Mouse (Mus musculus) neutrophil, adult 5-6 weeks (primary cell): Measurements from ENCODE around the gene Lims1. TPM values are rescaled to one million over a fixed set of nuclear protein-coding genes. Genes with fewer than 3 reads are reported as not detected.

Experiments
- ATAC-seq: fragments of 151-379, 151-347 bp; 2 replicates; pipeline ENCODE4 v1.8.0; 2017; ENCODE audit warnings: mild to moderate bottlenecking, moderate TSS enrichment; ENCODE audit not compliant: insufficient number of reproducible peaks, poor library complexity, low FRiP score, severe bottlenecking; ENCODE audit errors: extremely low read depth
- total RNA-seq: library from RNA; stranded (forward); fragments of 200-1000 nt; gene quantifications from 2 replicates; pipeline ENCODE4 v1.2.3, GENCODE M21; 2017

Gene Lims1
- total RNA-seq, 1 experiment from 2014 or later: 61.9 TPM

DNA sequence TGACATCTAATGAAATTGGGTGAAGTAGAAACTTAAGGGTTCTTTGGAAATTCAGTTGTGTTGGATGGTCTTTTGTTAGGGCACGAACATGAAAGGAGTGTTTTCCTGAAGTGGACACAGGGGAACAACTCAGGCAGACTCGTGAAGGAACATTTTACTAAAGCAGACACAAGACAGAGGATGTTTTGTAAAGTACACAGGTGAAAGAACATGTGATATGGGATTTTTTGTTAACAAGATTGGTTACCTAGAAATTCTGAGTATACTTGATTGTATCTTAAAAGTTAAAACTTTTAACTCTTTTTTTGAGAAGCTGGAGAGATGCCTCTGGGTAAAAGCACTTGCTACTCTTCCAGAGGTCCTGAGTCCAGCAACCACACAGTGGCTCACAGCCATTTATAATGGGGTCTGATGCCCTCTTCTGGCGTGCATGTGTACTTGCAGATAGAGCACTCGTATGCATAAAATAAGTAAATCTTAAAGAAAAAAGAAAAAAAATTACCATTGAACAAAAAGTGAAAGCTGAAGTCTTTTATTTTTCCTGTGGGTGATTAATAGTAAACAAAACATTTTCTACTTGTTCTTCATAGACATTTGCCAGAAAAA, 54.4 kb downstream of the Lims1 start:
- peak; percentile 82 for ATAC-seq

DNA sequence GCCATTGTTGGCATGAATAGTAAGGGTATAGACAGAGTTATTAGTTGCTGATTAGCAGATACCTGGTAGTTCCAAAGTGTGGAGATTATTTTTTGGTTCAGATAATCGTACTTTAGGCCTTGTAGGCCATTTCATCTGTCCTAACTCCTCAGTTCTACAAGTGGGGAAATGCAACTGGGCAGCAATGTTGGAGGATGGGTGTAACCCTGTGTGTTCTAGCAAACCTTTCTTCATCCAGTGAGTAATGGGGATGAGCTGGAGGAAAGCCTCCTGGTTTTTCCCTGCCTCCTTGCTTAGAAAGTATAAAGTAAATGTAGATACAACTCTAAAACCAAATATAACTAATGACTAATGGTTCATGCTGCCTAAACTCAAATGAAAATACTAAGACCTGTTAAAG, 55.1 kb downstream of the Lims1 start:
- ATAC-seq: no peak

DNA sequence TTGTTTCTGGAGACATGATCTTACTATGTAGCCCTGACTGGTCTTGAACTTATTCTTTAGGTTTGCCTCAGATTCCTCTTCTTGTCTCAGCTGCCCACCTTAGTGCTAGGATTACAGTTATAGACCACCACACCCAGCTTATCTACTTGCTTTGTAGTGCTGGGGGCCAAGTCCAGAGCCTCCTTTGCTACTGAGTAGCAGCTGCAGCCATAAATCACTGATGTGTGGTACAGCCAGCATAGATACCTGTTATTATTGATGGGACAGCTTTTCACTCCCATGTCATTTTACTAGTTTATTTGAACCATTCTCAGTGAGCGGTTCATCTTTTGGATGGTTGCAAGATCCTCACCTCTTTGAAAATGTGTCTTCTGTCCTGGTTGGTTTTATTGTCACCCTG, 56.4 kb downstream of the Lims1 start:
- no peak for ATAC-seq

GRCm38 (mm10) chr10:58381904-58382303, 58.6 kb downstream of the Lims1 start:
- peak; percentile 34; the same call in 1 of the 2 replicates for ATAC-seq

DNA sequence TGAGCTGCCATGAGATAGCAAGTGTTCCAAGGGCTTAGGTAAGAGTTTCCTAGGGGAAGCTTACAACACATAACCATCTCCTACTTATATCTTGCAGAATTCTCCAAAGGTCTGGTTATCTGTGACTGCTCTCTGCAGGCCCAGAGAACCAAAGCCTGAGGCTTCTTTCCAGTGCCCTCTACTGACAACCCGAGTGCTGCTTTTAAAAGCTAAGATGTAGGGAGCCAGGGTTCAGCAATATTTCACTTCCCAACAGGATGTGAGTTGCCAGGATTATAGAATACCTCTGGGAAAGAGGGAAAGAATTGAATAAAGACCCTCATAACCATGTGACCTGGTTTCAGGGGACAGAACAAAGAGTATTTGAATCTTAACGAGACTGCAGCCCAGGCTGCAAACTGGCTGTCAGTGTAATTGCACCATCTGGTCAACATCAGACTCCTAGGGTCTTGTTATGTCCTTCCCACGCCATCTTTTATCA, 59.4 kb downstream of the Lims1 start:
- ATAC-seq: no peak

GRCm38 (mm10) chr10:58383282-58383681, 60.0 kb downstream of the Lims1 start:
- ATAC-seq: peak; percentile 49; the same call in 1 of the 2 replicates

- no peak for ATAC-seq
Observed at GRCm38 (mm10) chr10:58383761-58384160, 60.5 kb downstream of the Lims1 start.

- no peak for ATAC-seq
Observed at GRCm38 (mm10) chr10:58385629-58386028, 62.4 kb downstream of the Lims1 start.

GRCm38 (mm10) chr10:58386997-58387396, 63.7 kb downstream of the Lims1 start:
- no peak for ATAC-seq

DNA sequence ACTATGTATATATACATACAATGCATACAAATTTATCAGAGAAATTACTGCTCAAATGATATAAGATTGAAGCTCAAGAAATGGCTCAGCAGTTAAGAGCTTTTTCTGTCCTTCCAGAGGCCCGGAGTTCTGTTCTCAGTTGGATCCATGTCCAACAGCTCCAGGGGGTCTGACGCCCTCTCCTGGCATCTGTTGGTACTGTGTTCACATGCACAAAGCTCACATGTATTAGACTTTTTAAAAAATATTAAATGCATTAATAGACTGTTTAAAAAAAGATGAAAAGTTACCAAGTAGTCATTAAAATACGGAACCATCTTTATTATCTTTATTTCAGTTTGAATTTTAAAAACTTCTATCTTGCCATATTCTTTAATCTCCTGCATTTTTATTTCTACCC, 65.4 kb downstream of the Lims1 start:
- no peak for ATAC-seq

GRCm38 (mm10) chr10:58389151-58389550, 65.9 kb downstream of the Lims1 start:
- no peak for ATAC-seq

GRCm38 (mm10) chr10:58392435-58392834, 69.2 kb downstream of the Lims1 start:
- no peak for ATAC-seq

DNA sequence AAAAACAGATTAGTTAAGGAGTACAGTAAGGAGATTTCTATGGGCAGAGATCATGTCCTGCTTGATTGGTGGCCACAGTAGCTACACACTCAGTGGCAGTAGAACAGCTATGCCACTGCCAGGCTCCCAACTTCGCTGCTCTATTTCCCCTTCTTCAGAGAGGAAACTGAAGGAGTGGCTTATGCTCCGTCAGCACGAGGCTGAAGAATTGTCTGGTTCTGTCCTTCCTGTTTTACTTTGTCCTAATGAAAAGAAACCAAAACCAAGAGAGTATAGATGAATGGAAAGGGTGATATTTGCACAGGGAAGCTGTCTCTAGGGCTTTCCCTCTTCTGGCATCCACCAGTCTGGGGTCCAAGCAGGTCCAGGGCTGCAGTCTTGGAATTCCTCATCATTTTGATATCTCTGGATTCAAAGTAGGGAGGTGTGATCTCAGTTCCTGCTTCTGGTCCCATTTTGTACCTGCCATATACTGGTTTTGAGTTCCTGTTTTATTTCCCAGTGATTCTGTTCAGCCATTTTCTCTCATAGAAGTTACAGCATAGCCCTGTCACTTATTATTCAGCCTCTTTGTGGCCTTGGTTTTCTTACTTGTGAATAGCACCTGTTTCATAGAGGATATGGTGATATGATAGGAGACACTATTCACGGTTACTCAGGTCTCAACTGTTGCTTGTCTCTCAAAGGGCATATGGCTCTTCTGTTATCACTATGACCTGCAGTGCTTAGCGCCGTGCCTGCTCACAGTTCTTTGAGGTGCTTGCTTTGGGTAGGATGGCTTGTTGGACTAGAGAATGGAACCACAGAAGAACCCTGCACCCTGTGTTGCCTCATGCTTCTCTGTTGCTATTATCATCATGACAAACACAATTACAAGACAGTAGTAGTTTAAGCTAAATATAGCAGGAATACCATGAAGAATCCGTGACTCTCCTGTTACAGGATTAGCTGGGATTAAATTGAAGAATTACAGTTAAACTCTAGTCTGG, 70.1 kb downstream of the Lims1 start:
- ATAC-seq: peak; percentile 95

- no peak for ATAC-seq
Observed at GRCm38 (mm10) chr10:58394170-58394569, 70.9 kb downstream of the Lims1 start.

GRCm38 (mm10) chr10:58395315-58395714, 72.0 kb downstream of the Lims1 start:
- ATAC-seq: no peak

GRCm38 (mm10) chr10:58395723-58396122, 72.5 kb downstream of the Lims1 start:
- no peak for ATAC-seq

DNA sequence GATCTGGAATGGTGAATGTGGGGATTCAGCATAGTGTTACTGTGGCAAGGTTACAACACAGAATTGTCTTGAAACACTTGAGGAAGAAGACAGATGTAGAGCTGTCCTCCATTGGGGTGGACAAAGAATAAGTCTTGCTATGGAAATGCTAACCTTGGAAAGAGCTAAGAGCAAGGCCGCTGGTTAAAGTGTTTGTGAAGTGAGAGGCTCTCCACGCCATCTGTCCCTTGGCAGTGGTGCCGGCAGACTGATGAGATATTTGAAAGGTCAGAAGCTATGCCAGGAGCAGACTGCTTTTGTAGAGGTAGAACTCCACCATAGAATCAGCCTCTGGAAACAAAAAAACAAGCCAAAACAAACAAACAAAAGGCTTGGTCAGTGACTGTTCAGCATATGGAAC, 73.3 kb downstream of the Lims1 start:
- ATAC-seq: no peak

- no peak for ATAC-seq
Observed at GRCm38 (mm10) chr10:58398941-58399340, 75.7 kb downstream of the Lims1 start.

GRCm38 (mm10) chr10:58401838-58402237, 78.6 kb downstream of the Lims1 start:
- no peak for ATAC-seq

- ATAC-seq: no peak
Observed at GRCm38 (mm10) chr10:58404639-58405038, 81.4 kb downstream of the Lims1 start.
